Mouse (Mus musculus): ENCODE results near the gene Hdac1. TPM values are rescaled to one million over a fixed set of nuclear protein-coding genes. Genes with fewer than 3 reads are reported as not detected.

The Hdac1 gene
- polyA plus RNA-seq, 1 experiment from 2014 or later, result 204 TPM

GRCm38 (mm10) chr4:129575171-129575844 is 32.8 kb upstream of the Hdac1 start:
- H3K4me1 ChIP-seq, result peaks cover 10% of the 10 kb centered on the region

GRCm38 (mm10) chr4:129573430-129573829 is 30.9 kb upstream of the Hdac1 start, which contains the start of gene Lck:
TSS of gene Lck (minus strand) at chr4:129573641.
- Histone ChIP-seq H3K4me2 (no peak within 1 kb of the TSS), H3K9me3 (no peaks in the 10 kb centered on the region), H3K27me3 (no peaks in the 10 kb centered on the region), H3K4me3 (no peak within 1 kb of the TSS), H3K27ac (no peak within 1 kb of the TSS), H3K36me3 (no peaks in the 10 kb centered on the region), H3K9ac (no peak within 1 kb of the TSS), H3K4me1 (peaks cover 10% of the 10 kb centered on the region)
- 84% methylated on average over 8 of the region's 8 CpGs for WGBS
- no peak for ATAC-seq (ENCODE audit: insufficient number of reproducible peaks, low FRiP score, low TSS enrichment, low read depth)

More at GRCm38 (mm10) chr4:129575171-129575844, 32.8 kb upstream of the Hdac1 start:
- Histone ChIP-seq H3K27ac (no peak overlapping the region; the same call in 1 of the 2 replicates), H3K9ac (no peak overlapping the region), H3K4me2 (no peak overlapping the region), H3K36me3 (no peaks in the 10 kb centered on the region), H3K27me3 (no peaks in the 10 kb centered on the region), H3K4me3 (no peak overlapping the region), H3K9me3 (no peaks in the 10 kb centered on the region)
- no peak for ATAC-seq (ENCODE audit: insufficient number of reproducible peaks, low FRiP score, low TSS enrichment, low read depth)
- 31% methylated on average over 7 of the region's 8 CpGs for WGBS

GRCm38 (mm10) chr4:129573093-129573370 is 30.5 kb upstream of the Hdac1 start:
- 93% methylated on average over 4 of the region's 4 CpGs for WGBS
- H3K4me1 ChIP-seq, result peaks cover 10% of the 10 kb centered on the region
- no peaks in the 10 kb centered on the region for H3K9me3 ChIP-seq

GRCm38 (mm10) chr4:129572236-129573092 is 30.0 kb upstream of the Hdac1 start:
- no peak for ATAC-seq (ENCODE audit: insufficient number of reproducible peaks, low FRiP score, low TSS enrichment, low read depth)
- Histone ChIP-seq H3K9ac (no peak overlapping the region), H3K4me1 (peaks cover 10% of the 10 kb centered on the region), H3K9me3 (no peaks in the 10 kb centered on the region), H3K27me3 (no peaks in the 10 kb centered on the region), H3K4me3 (no peak overlapping the region), H3K27ac (no peak overlapping the region), H3K36me3 (no peaks in the 10 kb centered on the region), H3K4me2 (no peak overlapping the region)
- WGBS, result 81% methylated on average over 13 of the region's 13 CpGs

More at GRCm38 (mm10) chr4:129573093-129573370, 30.5 kb upstream of the Hdac1 start:
- no peaks in the 10 kb centered on the region for H3K36me3 ChIP-seq
- no peak overlapping the region for H3K27ac ChIP-seq
- H3K27me3 ChIP-seq, result no peaks in the 10 kb centered on the region
- ATAC-seq (ENCODE audit: insufficient number of reproducible peaks, low FRiP score, low TSS enrichment, low read depth), result no peak
- no peak overlapping the region for H3K9ac ChIP-seq
- no peak overlapping the region for H3K4me2 ChIP-seq
- H3K4me3 ChIP-seq, result no peak overlapping the region

GRCm38 (mm10) chr4:129571551-129572084 is 29.1 kb upstream of the Hdac1 start:
- Histone ChIP-seq H3K27me3 (no peaks in the 10 kb centered on the region), H3K36me3 (no peaks in the 10 kb centered on the region), H3K9me3 (no peaks in the 10 kb centered on the region), H3K4me3 (no peak overlapping the region), H3K4me1 (0 out of 2 replicates have a peak, but pooled peaks cover 6% of the 10 kb centered on the region), H3K9ac (no peak overlapping the region), H3K27ac (no peak overlapping the region), H3K4me2 (no peak overlapping the region)
- no peak for ATAC-seq (ENCODE audit: insufficient number of reproducible peaks, low FRiP score, low TSS enrichment, low read depth)
- WGBS, result 69% methylated on average over 8 of the region's 8 CpGs

GRCm38 (mm10) chr4:129570028-129570427 is 27.5 kb upstream of the Hdac1 start:
- WGBS, result 83% methylated on average over 6 of the region's 6 CpGs
- no peak for ATAC-seq (ENCODE audit: insufficient number of reproducible peaks, low FRiP score, low TSS enrichment, low read depth)
- H3K27ac ChIP-seq, result no peak overlapping the region
- H3K9me3 ChIP-seq, result no peaks in the 10 kb centered on the region
- H3K4me3 ChIP-seq, result no peak overlapping the region
- no peak overlapping the region for H3K9ac ChIP-seq
- H3K4me1 ChIP-seq, result 0 out of 2 replicates have a peak, but pooled peaks cover under 1% of the 10 kb centered on the region
- no peak overlapping the region for H3K4me2 ChIP-seq
- H3K36me3 ChIP-seq, result no peaks in the 10 kb centered on the region
- H3K27me3 ChIP-seq, result no peaks in the 10 kb centered on the region

GRCm38 (mm10) chr4:129568366-129568765 is 25.9 kb upstream of the Hdac1 start:
- ATAC-seq (ENCODE audit: insufficient number of reproducible peaks, low FRiP score, low TSS enrichment, low read depth), result no peak
- Histone ChIP-seq H3K4me2 (no peak overlapping the region), H3K27ac (no peak overlapping the region), H3K27me3 (no peaks in the 10 kb centered on the region), H3K4me1 (no peaks in the 10 kb centered on the region), H3K9ac (no peak overlapping the region), H3K9me3 (no peaks in the 10 kb centered on the region), H3K4me3 (no peak overlapping the region), H3K36me3 (no peaks in the 10 kb centered on the region)
- WGBS, result 90% methylated on average over 7 of the region's 7 CpGs

- no peaks in the 10 kb centered on the region for H3K4me1 ChIP-seq
- no peak overlapping the region for H3K4me2 ChIP-seq
- H3K4me3 ChIP-seq, result no peak overlapping the region
- no peaks in the 10 kb centered on the region for H3K27me3 ChIP-seq
- no peaks in the 10 kb centered on the region for H3K9me3 ChIP-seq
- 79% methylated on average over 6 of the region's 6 CpGs for WGBS
- no peak for ATAC-seq (ENCODE audit: insufficient number of reproducible peaks, low FRiP score, low TSS enrichment, low read depth)
- H3K36me3 ChIP-seq, result no peaks in the 10 kb centered on the region
- H3K9ac ChIP-seq, result no peak overlapping the region
- no peak overlapping the region for H3K27ac ChIP-seq
Observed at GRCm38 (mm10) chr4:129565139-129565538, 22.6 kb upstream of the Hdac1 start.

- Histone ChIP-seq H3K4me1 (no peaks in the 10 kb centered on the region), H3K27ac (no peak overlapping the region), H3K36me3 (no peaks in the 10 kb centered on the region), H3K9ac (no peak overlapping the region), H3K9me3 (no peaks in the 10 kb centered on the region), H3K27me3 (no peaks in the 10 kb centered on the region), H3K4me3 (no peak overlapping the region), H3K4me2 (no peak overlapping the region)
- WGBS, result 25% methylated on average over 8 of the region's 8 CpGs
- ATAC-seq (ENCODE audit: insufficient number of reproducible peaks, low FRiP score, low TSS enrichment, low read depth), result no peak
Observed at GRCm38 (mm10) chr4:129563718-129564117, 21.2 kb upstream of the Hdac1 start.

GRCm38 (mm10) chr4:129561184-129561583 is 18.7 kb upstream of the Hdac1 start:
- Histone ChIP-seq H3K9ac (no peak overlapping the region), H3K4me2 (no peak overlapping the region), H3K4me1 (no peaks in the 10 kb centered on the region; the same call in 1 of the 2 replicates), H3K9me3 (no peaks in the 10 kb centered on the region), H3K36me3 (no peaks in the 10 kb centered on the region), H3K4me3 (no peak overlapping the region), H3K27ac (no peak overlapping the region), H3K27me3 (no peaks in the 10 kb centered on the region)
- no peak for ATAC-seq (ENCODE audit: insufficient number of reproducible peaks, low FRiP score, low TSS enrichment, low read depth)
- WGBS, result 88% methylated on average over 5 of the region's 5 CpGs

- Histone ChIP-seq H3K4me1 (peaks cover 11% of the 10 kb centered on the region), H3K36me3 (no peaks in the 10 kb centered on the region), H3K27me3 (no peaks in the 10 kb centered on the region), H3K27ac (no peak overlapping the region), H3K4me3 (no peak overlapping the region), H3K9me3 (no peaks in the 10 kb centered on the region), H3K9ac (no peak overlapping the region), H3K4me2 (no peak overlapping the region)
- ATAC-seq (ENCODE audit: insufficient number of reproducible peaks, low FRiP score, low TSS enrichment, low read depth), result no peak
- 83% methylated on average over 12 of the region's 12 CpGs for WGBS
Observed at GRCm38 (mm10) chr4:129558321-129558955, 15.9 kb upstream of the Hdac1 start.
